Mouse (Mus musculus) myocyte (in vitro differentiated cells): ENCODE measurements around the gene Mrpl58.

Experiments
- E2F4 ChIP-seq: IDR thresholded peaks from one replicate; pipeline ENCODE4 v1.6.1; 2011; ENCODE audit warnings: mild to moderate bottlenecking, control low read depth, moderate library complexity; ENCODE audit not compliant: insufficient read depth
- MAX ChIP-seq: IDR thresholded peaks from one replicate; pipeline ENCODE4 v1.6.1; 2011; ENCODE audit warnings: low read depth, mild to moderate bottlenecking, control low read depth
- POLR2A ChIP-seq: IDR thresholded peaks from one replicate; pipeline ENCODE4 v1.6.1; 2011; ENCODE audit warnings: low read depth, mild to moderate bottlenecking, control low read depth, moderate library complexity; ENCODE audit not compliant: insufficient read length
- POLR2AphosphoS2 ChIP-seq: IDR thresholded peaks from one replicate; pipeline ENCODE4 v1.6.1; 2011; ENCODE audit warnings: low read depth, control low read depth; ENCODE audit not compliant: insufficient read length
- REST ChIP-seq: IDR thresholded peaks from one replicate; pipeline ENCODE4 v1.6.1; 2011; ENCODE audit warnings: mild to moderate bottlenecking, control low read depth, moderate library complexity; ENCODE audit not compliant: insufficient read depth, insufficient read length
- TCF12 ChIP-seq: IDR thresholded peaks from one replicate; pipeline ENCODE4 v1.6.1; 2011; ENCODE audit warnings: mild to moderate bottlenecking, control low read depth; ENCODE audit not compliant: poor library complexity, insufficient read depth, severe bottlenecking

GRCm38 (mm10) chr11:115400126-115400525 is 3.4 kb upstream of the Mrpl58 start:
- no peak for TF ChIP-seq POLR2A
- no peak for TF ChIP-seq TCF12
- TF ChIP-seq E2F4 = no peak
- no peak for TF ChIP-seq POLR2AphosphoS2
- TF ChIP-seq MAX = no peak
- TF ChIP-seq REST = no peak
